Mouse (Mus musculus) stomach, embryonic 16.5 days (tissue): ENCODE results near the gene Foxp1. TPM values are rescaled to one million over a fixed set of nuclear protein-coding genes. Genes with fewer than 3 reads are reported as not detected.
A peak's percentile ranks its signal among the peaks of the same experiment; 100 is the strongest.

Source experiments
- ATAC-seq: fragments of 200-750 bp; cut with Nextera tagmentation; 2 replicates; pipeline ENCODE4 v1.8.0; 2017; ENCODE audit warnings: moderate number of reproducible peaks, moderate TSS enrichment; ENCODE audit not compliant: insufficient read depth, low FRiP score
- H3K27ac ChIP-seq: fragments of 300-500 bp; sonication (generic); 2 replicates; pipeline ENCODE4 v1.5.1; 2014; ENCODE audit warnings: low read length
- H3K27me3 ChIP-seq: fragments of 300-500 bp; sonication (generic); 2 replicates; pipeline ENCODE4 v1.6.1; 2014; ENCODE audit warnings: low read length, control low read depth, mixed read lengths; ENCODE audit not compliant: control insufficient read depth, insufficient read depth
- H3K36me3 ChIP-seq: fragments of 300-500 bp; sonication (generic); 2 replicates; pipeline ENCODE4 v1.6.1; 2014; ENCODE audit warnings: low read length; ENCODE audit not compliant: control insufficient read depth, insufficient read depth
- H3K4me1 ChIP-seq: fragments of 300-500 bp; sonication (generic); 2 replicates; pipeline ENCODE4 v1.6.1; 2014; ENCODE audit warnings: low read length, control low read depth, mixed read lengths; ENCODE audit not compliant: control insufficient read depth, insufficient read depth
- H3K4me2 ChIP-seq: fragments of 300-500 bp; sonication (generic); 2 replicates; pipeline ENCODE4 v1.6.1; 2014; ENCODE audit warnings: low read depth, low read length, mixed read lengths
- H3K4me3 ChIP-seq: fragments of 300-500 bp; sonication (generic); replicated peaks from 2 replicates; pipeline ENCODE4 v1.5.1; 2014; ENCODE audit warnings: mild to moderate bottlenecking, low read length
- H3K9ac ChIP-seq: fragments of 300-500 bp; sonication (generic); 2 replicates; pipeline ENCODE4 v1.6.1; 2014; ENCODE audit warnings: low read length
- H3K9me3 ChIP-seq: fragments of 300-500 bp; sonication (generic); replicated peaks from 2 replicates; pipeline ENCODE4 v1.6.1; 2016; ENCODE audit warnings: low read length, control low read depth; ENCODE audit not compliant: control insufficient read depth
- WGBS: fragments of 180-500 bp; shearing (Covaris S2); extraction: QIAGEN DNeasy Blood & Tissue Kit; methylation state at CpG from one replicate; pipeline ENCODE4 v1.1.7; 2014; 5-methylcytosine and 5-hydroxymethylcytosine counted together
- polyA plus RNA-seq: library from polyadenylated mRNA; unstranded; fragments of >200 nt; fragmentation: Nextera tagmentation; extraction: Ambion mirVana; gene quantifications from 2 replicates; pipeline ENCODE4 v1.2.1, GENCODE M21; 2015

Gene Foxp1
- polyA plus RNA-seq, 1 experiment from 2014 or later = 108 TPM

DNA sequence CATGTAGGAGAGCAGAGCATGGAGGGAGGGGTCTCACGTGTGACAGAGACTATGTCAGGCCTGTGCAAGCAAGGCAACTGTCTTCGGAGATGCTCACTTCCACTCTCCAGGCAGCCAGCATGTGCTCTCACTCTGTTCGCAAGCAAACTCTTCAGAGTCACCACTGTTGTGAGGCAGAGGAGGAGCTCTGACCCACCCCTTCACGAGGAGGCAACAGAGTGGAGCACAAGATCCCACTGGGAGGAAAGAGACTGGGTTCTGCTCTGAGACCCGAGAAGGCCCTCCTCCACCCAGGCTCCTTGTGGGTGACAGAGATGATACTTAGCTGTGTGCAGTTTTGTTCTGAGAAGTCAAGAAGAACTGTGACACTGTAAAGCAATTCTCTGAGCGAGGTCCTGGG lies 248.3 kb downstream of the Foxp1 start:
- no peak for ATAC-seq
- Histone ChIP-seq H3K27me3 (no peaks in the 10 kb centered on the region), H3K4me3 (no peak overlapping the region), H3K9ac (no peak overlapping the region), H3K4me1 (peaks cover 24% of the 10 kb centered on the region), H3K9me3 (no peaks in the 10 kb centered on the region), H3K36me3 (no peaks in the 10 kb centered on the region), H3K27ac (no peak overlapping the region), H3K4me2 (no peak overlapping the region)
- 72% methylated on average over 6 of the region's 6 CpGs for WGBS

DNA sequence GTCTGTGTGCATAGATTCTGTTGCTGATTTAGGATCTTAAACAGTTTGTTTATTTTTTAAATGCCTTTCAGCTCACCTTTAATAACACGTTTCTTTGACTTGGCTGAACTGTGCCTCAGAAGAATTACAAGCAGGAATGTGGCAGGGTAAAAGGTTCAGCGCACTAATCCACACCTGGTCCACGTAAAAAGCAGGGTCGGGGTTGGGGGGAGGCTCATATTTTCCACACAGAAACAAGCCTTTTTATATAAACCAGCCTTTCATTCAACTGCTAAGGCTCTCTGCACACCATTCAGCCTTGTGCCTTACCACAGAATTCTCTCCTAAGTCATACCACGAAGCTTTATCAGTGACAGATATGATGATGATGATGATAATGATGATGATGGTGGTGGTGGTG lies 249.3 kb downstream of the Foxp1 start:
- 43% methylated on average over 5 of the region's 5 CpGs for WGBS
- H3K36me3 ChIP-seq = no peaks in the 10 kb centered on the region

DNA sequence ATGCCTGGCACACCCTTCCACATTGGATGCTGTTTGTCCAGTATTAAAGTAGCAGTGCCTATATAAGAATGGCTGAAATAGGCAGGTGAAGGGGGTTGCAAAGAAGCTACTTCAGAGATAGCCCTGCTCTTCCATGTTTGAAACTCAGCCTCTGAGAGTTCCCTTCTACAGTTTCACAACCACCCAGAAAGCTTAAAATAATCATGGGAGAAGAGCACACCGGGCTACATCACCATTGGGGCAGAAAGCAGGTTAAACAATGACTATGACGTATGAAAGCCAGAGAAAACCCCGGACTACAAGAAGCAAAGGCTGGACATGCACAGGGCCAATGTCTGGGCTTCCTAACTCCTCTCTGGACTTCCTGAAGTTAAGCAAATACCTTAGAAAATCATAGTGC lies 250.3 kb downstream of the Foxp1 start:
- 59% methylated on average over 3 of the region's 3 CpGs for WGBS
- no peaks in the 10 kb centered on the region for H3K27me3 ChIP-seq
- peaks cover 30% of the 10 kb centered on the region for H3K4me1 ChIP-seq
- H3K4me3 ChIP-seq = no peak overlapping the region
- H3K27ac ChIP-seq = no peak overlapping the region
- no peaks in the 10 kb centered on the region for H3K36me3 ChIP-seq
- no peak overlapping the region for H3K4me2 ChIP-seq
- H3K9me3 ChIP-seq = no peaks in the 10 kb centered on the region
- ATAC-seq = no peak
- no peak overlapping the region for H3K9ac ChIP-seq

More for the DNA sequence above, 249.3 kb downstream of the Foxp1 start:
- H3K4me2 ChIP-seq = no peak overlapping the region
- no peaks in the 10 kb centered on the region for H3K9me3 ChIP-seq
- ATAC-seq = no peak
- no peak overlapping the region for H3K4me3 ChIP-seq
- H3K9ac ChIP-seq = no peak overlapping the region
- H3K27ac ChIP-seq = no peak overlapping the region
- H3K27me3 ChIP-seq = no peaks in the 10 kb centered on the region
- peaks cover 28% of the 10 kb centered on the region for H3K4me1 ChIP-seq

DNA sequence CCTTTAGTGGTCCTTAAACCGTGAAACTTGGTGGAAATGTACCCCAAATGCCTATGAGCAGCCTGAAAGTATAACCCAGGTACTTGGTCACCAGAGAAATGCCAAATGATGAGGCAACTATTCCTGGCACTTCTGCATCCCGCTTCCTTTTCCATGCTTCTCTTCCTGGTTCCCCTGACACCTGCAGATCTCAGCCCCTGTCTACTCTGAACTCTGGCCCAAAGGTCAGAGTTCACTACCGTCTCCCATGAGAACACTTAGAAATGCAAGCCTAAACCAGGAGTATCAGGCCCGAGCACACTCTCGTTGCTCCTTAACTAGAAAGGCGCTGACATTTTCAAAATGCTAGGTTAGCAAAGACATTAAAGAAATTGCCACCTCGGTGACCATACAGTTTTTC lies 250.8 kb downstream of the Foxp1 start:
- Histone ChIP-seq H3K9me3 (no peaks in the 10 kb centered on the region), H3K27ac (no peak overlapping the region), H3K36me3 (no peaks in the 10 kb centered on the region), H3K4me1 (peaks cover 30% of the 10 kb centered on the region), H3K27me3 (no peaks in the 10 kb centered on the region), H3K4me2 (no peak overlapping the region), H3K4me3 (no peak overlapping the region), H3K9ac (no peak overlapping the region)
- ATAC-seq = no peak
- WGBS = 76% methylated on average over 7 of the region's 7 CpGs

DNA sequence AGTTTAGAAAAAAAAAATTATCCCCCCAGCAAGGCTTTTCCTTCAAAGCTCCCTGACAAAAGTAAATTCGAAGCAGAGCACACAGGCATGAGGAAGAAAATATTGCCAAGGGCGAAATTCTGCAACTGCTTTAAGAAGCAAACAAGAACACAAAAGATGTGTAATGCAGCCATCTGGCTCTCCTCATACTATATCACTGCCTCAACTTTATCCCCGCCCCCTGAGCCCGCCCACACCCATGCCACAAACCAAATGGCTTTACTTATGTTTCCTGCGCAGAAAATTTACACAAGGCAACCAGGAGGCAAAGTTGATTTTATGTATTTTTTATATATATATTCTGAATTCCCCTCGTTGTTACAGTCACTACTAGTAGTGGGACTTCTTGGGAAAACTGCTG lies 252.6 kb downstream of the Foxp1 start:
- no peaks in the 10 kb centered on the region for H3K27me3 ChIP-seq
- no peak overlapping the region for H3K4me2 ChIP-seq
- ATAC-seq = no peak
- H3K9ac ChIP-seq = no peak overlapping the region
- no peak overlapping the region for H3K4me3 ChIP-seq
- no peaks in the 10 kb centered on the region for H3K36me3 ChIP-seq
- peaks cover 48% of the 10 kb centered on the region for H3K4me1 ChIP-seq
- WGBS = 31% methylated on average over 6 of the region's 6 CpGs
- no peaks in the 10 kb centered on the region for H3K9me3 ChIP-seq
- no peak overlapping the region; the same call in 1 of the 2 replicates for H3K27ac ChIP-seq

DNA sequence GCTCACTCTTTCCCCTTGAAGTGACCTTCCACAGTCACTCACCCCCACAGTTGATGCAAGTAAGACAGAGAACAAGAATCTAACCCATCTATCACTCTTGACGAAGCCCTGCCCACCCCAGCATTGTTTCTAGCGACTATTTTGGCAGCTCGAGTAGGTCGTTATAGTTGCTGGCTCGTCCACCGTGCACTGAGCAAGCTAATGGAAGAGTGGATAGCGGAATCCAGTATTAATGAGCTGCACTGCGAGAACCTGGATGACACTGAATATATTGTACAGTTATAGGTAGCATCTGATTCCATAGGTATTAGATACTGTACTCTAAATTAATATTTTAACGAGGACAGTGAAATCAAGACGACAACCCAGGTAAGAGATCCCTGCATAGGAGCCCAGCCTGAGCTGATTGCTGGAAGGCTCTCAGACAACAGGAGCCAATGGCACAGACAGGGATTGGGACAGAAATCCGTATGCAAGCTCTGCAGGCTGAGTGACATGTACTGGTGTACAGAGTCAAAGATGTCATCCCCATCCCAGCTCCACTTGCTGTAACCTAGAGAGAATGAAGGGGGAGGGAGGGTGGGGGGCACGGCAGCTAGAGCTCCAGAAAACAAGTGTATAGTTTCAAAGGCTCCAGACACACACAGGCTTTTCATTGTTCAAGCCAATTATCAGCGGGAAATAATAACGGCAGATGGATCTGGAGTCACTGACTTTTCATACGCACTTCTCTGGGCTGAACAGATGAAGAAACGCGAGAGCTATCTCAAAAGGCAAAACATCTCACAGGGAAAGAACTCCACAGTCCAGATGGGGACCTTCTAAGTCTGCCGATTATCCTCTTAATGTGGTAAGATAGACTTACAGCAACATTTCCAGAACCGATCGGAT lies 254.1 kb downstream of the Foxp1 start:
- Histone ChIP-seq H3K9ac (no peak overlapping the region), H3K4me3 (no peak overlapping the region), H3K9me3 (no peaks in the 10 kb centered on the region), H3K27ac (no peak overlapping the region), H3K4me1 (peaks cover 50% of the 10 kb centered on the region), H3K4me2 (no peak overlapping the region), H3K27me3 (no peaks in the 10 kb centered on the region), H3K36me3 (no peaks in the 10 kb centered on the region)
- WGBS = 60% methylated on average over 20 of the region's 20 CpGs
- ATAC-seq = no peak

DNA sequence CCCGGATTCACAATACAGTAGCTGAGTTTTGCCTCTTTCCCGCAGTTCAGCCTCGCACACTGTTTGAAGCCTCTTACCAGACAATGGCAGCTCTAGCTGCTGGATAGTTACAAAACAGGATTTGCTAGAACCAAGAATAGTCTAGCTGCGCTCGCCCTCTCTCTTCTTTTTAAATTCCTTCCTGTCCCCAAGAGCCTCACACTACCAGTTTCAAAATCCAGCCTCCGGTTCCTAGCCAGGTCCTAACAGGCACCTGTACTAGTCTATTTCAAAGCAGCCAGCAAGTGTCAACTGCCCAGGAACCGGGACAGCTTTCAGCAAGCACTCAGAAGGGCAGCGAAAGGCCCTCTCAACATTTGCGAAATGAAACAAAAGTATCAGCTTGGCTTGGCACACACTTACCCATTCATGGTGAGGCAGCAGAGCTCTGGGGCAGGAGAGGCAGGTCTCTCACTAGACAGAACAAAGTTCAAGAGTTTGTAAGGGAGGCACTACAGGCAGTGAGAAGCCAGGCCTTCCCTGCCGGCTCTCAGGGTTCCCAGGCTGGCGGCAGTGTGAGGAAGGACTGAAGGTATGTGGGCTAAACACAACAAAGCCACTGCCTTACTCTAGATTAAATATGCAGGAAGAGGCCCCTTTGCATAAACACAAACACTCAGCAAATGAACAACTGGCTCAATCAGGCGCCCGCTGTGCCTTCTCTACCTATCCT lies 256.4 kb downstream of the Foxp1 start:
- H3K4me2 ChIP-seq = peak overlapping the region; percentile 50
- H3K4me3 ChIP-seq = peak overlapping the region; percentile 34
- H3K4me1 ChIP-seq = peaks cover 65% of the 10 kb centered on the region
- H3K9ac ChIP-seq = peak overlapping the region; percentile 66
- H3K36me3 ChIP-seq = no peaks in the 10 kb centered on the region
- WGBS = 31% methylated on average over 13 of the region's 13 CpGs
- peak; percentile 65 for ATAC-seq
- H3K27ac ChIP-seq = peak overlapping the region; percentile 95
- no peaks in the 10 kb centered on the region for H3K9me3 ChIP-seq
- H3K27me3 ChIP-seq = no peaks in the 10 kb centered on the region

DNA sequence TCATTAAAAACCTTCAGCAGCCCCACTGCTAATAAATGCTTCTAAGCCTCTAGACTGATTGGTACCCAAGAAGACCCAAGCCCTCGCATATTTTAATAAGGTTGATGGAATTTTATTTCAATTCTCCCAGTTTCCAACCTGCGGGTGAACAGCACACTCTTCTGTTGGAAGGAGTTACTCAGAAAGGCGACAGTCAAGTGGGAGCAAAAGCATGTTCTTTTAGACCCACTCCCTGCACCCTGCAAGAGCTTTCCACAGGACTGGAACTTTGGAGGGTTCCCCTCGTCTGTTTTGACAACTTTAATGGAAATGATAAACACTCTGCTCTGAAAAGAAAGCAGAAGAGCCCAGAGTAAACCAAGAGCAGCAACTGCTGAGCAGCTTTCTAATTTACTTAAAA lies 257.3 kb downstream of the Foxp1 start:
- Histone ChIP-seq H3K27me3 (no peaks in the 10 kb centered on the region), H3K36me3 (no peaks in the 10 kb centered on the region), H3K27ac (peak overlapping the region; percentile 95), H3K9ac (peak overlapping the region; percentile 52; the same call in 1 of the 2 replicates), H3K4me1 (peaks cover 62% of the 10 kb centered on the region), H3K4me3 (peak overlapping the region; percentile 34), H3K9me3 (no peaks in the 10 kb centered on the region), H3K4me2 (peak overlapping the region; percentile 50)
- WGBS = 24% methylated on average over 4 of the region's 4 CpGs
- no peak for ATAC-seq
